Mouse (Mus musculus) retina, postnatal 7 days (tissue): Measurements from ENCODE around the gene Pappa2.
A peak's percentile ranks its signal among the peaks of the same experiment; 100 is the strongest.

Experiments
- DNase-seq: peaks from one replicate; pipeline ENCODE4 v3.0.0-alpha.2; 2012; ENCODE audit warnings: low read depth, low spot score

The Pappa2 gene

GRCm38 (mm10) chr1:158765842-158766241 is 214.4 kb downstream of the Pappa2 start:
- DNase-seq: no peak

GRCm38 (mm10) chr1:158764727-158765126 is 215.6 kb downstream of the Pappa2 start:
- no peak for DNase-seq

- no peak for DNase-seq
Observed at GRCm38 (mm10) chr1:158764211-158764610, 216.1 kb downstream of the Pappa2 start.

GRCm38 (mm10) chr1:158748356-158749096 is 231.8 kb downstream of the Pappa2 start:
- DNase-seq: no peak

- no peak for DNase-seq
Observed at GRCm38 (mm10) chr1:158741449-158741848, 238.8 kb downstream of the Pappa2 start.

GRCm38 (mm10) chr1:158740949-158741348 is 239.3 kb downstream of the Pappa2 start:
- DNase-seq: no peak

- DNase-seq: no peak
Observed at GRCm38 (mm10) chr1:158740161-158740766, 240.0 kb downstream of the Pappa2 start.

- no peak for DNase-seq
Observed at GRCm38 (mm10) chr1:158739132-158739919, 241.0 kb downstream of the Pappa2 start.

GRCm38 (mm10) chr1:158732868-158733496 is 247.3 kb downstream of the Pappa2 start:
- DNase-seq: no peak

- DNase-seq: peak; percentile 4
Observed at GRCm38 (mm10) chr1:158713301-158714095, 266.8 kb downstream of the Pappa2 start.

- no peak for DNase-seq
Observed at GRCm38 (mm10) chr1:158701336-158701735, 279.0 kb downstream of the Pappa2 start.

GRCm38 (mm10) chr1:158700147-158700546 is 280.1 kb downstream of the Pappa2 start:
- DNase-seq: no peak

- DNase-seq: no peak
Observed at GRCm38 (mm10) chr1:158699276-158699675, 281.0 kb downstream of the Pappa2 start.

- DNase-seq: no peak
Observed at GRCm38 (mm10) chr1:158697859-158698569, 282.3 kb downstream of the Pappa2 start.

GRCm38 (mm10) chr1:158697423-158697822 is 282.9 kb downstream of the Pappa2 start:
- no peak for DNase-seq

GRCm38 (mm10) chr1:158687726-158688125 is 292.6 kb downstream of the Pappa2 start:
- DNase-seq: no peak

GRCm38 (mm10) chr1:158669971-158670592 is 310.2 kb downstream of the Pappa2 start:
- peak; percentile 27 for DNase-seq

GRCm38 (mm10) chr1:158666001-158666400 is 314.3 kb downstream of the Pappa2 start:
- no peak for DNase-seq
